Mouse (Mus musculus) spleen, postnatal 4 days (tissue): Measurements from ENCODE around the gene Cmbl.

Experiments
- DNase-seq, 2 experiments: peaks; one replicate each; pipeline ENCODE4 v3.0.0; 2022; ENCODE audit warnings: low spot score in 2 of 2

Cmbl gene

DNA sequence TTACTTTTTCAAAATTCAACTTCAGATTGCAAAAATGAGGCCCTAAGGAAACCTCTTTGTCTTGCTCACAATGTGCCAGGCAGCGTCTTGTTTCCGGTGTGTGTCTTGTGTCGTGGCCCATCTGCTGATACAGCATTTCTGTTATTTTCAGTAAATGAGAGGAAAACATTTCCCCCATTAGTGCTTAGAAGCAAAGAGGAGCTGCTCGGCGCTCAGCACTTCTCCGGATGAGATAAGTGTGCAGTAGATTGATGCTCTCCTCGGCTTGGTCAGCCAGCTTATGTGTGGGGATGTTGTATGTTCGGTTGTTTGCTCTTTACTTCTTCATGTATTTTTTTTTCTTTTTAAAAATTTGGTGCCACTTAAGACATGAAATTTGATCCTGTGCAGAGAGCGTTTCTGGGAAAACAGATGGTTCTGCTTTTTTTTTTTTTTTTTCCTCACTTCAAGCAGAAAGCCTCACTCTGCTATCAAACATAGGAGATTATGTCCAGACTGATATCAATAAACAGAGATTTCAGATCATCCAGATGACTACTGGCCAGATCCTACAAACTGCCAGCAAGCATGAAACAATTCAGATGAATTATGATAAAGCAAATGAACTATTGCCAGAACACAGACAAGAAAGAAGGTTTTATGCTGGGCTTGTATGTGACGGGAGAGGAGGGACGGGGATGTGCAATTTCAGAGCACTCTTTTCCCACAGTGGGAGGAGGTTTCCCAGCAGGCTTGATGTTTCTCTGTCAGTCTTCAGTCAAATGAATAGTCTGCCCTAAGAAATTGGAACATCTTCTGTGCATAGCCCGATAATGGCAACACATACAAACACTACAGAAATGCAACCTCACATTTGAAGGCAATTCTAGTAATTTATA is 62.3 kb downstream of the Cmbl start:
- no peak for DNase-seq

DNA sequence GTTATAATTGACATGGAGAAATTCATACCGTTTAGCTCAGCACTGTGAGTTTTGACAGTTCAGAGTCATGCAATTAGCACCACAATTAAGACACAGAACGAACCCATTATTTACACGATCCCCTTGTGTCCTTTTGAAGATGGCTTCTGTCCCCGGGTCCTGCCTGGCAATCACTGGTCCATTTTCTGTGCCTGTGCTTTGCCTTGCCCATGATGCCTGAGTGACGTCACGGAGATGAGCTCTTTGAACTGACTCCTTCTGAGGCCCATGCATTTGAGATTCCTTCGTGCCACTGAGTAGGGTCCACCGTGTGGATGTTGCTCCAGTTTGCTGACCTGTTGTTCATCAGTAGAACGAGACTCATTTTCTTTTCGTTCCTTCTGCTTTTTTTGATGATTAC is 63.0 kb downstream of the Cmbl start:
- no peak for DNase-seq

DNA sequence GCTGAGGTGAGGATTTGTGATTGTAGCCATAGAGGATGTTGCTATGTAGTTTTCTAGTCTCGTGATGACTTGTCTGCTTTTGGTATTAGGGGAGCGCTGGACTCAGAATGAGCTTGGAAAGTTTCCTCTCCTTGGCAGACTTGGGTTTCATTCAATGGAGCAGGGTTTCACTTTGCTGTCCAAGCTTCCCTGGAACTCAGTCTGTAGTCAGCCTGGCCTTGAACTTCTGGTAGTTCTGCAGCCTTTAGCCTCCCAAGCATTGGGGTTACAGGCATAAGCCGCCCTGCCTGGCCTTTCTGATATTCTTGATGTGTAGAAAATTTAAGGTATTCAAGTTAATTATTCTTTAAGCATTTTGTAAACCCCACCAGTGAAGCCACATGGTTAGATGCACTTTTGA is 64.4 kb downstream of the Cmbl start:
- DNase-seq = no peak

DNA sequence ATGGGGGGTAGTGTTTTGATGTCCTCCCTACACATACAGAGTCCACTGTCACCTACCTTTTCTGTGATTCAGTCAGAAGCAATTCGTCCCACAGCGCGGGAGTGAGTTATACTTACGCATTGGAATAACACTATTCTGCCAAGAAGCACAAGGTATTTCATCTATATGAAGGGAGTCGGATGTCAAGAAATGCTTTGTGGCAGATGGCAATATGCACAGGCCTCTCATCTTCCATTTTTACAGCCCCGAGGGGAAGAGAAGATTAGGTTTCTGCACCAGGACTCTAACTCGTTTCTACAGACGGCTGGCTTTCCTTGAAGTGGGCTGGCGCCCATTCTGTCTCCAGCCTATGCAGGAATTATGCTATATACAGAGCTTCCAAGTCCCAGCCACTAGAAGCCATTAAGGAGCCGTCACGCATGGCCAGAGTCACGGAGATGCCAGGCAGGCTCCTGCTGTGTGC is 66.2 kb downstream of the Cmbl start:
- DNase-seq = no peak

DNA sequence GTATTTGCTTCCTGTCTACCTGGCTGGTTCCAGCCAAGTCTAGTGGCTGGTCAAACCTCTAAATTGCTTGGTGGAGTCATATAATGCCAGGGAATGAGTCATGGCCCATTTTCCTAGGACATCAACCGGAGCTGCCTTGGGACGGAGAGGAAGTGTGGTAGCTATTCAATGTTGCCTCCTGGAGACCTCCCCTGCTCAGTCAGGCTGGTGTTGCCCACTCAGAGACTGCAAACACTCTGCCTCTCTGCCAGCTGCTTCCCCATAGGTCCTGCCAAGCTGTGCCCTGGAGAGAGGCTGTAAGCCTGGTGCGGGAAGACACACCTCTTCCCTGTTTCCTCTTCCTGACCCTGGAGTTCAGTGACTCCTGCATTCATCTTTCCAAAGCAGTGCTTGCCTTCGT is 67.3 kb downstream of the Cmbl start:
- DNase-seq = no peak

DNA sequence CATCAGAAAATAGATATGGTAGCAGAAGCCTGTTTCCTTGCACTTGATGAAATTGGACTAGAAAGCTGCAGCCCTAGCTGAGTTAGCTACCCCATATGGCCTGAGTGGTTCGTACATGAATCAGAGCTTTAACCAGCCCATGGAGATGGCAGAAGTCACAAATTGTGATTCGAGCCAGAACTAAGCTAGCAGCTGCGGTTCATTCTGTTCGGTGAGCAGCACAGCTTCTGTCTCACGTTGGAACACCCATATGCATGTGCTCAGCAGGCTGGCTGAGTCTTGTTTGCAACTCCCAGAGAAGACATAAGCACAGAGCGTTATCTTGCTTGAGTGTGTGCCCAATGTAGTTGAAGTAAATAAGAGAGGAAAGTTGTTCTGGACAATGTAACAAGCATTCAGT is 69.4 kb downstream of the Cmbl start:
- DNase-seq = no peak

DNA sequence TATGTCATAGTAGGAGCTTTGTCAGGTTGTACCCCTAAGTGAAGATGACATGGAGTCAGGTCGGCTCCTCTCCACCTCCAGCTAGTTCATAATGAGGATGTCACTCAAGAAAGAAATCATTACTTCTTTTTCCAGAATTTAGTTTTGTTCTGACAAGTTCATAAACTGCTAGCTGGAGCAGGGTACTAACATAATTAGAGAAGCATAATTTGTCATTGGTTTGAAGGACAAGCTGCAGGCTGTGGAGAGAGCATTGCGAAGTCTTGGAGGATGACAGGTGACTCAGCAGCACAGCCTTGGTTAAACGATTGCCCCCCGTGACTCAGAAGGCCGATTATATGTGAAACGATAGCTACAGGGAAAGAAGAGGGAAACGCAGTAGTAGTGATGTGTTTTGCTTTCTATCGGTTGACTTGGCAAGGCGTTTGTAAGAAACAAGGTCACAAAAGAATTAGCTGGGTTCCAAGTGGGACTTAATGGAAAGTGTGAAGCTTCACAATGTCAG is 71.0 kb downstream of the Cmbl start:
- no peak for DNase-seq
